Mouse (Mus musculus) midbrain, embryonic 16.5 days (tissue): ENCODE measurements around the gene Slc29a1. TPM values are rescaled to one million over a fixed set of nuclear protein-coding genes. Genes with fewer than 3 reads are reported as not detected.

Source experiments
- ATAC-seq: fragments of 200-750 bp; cut with Nextera tagmentation; 2 replicates; pipeline ENCODE4 v1.8.0; 2017; ENCODE audit warnings: moderate TSS enrichment
- H3K27ac ChIP-seq: fragments of 300-500 bp; sonication (generic); 2 replicates; pipeline ENCODE4 v1.5.1; 2014; ENCODE audit warnings: mild to moderate bottlenecking, low read length, mixed read lengths
- H3K27me3 ChIP-seq: fragments of 300-500 bp; sonication (generic); 2 replicates; pipeline ENCODE4 v1.6.1; 2014; ENCODE audit warnings: low read depth, low read length, mixed read lengths; ENCODE audit not compliant: control insufficient read depth, insufficient read depth
- H3K36me3 ChIP-seq: fragments of 300-500 bp; sonication (generic); 2 replicates; pipeline ENCODE4 v1.6.1; 2014; ENCODE audit warnings: mild to moderate bottlenecking, low read length, moderate library complexity, mixed read lengths; ENCODE audit not compliant: control insufficient read depth, insufficient read depth
- H3K4me1 ChIP-seq: fragments of 300-500 bp; sonication (generic); 2 replicates; pipeline ENCODE4 v1.6.1; 2014; ENCODE audit warnings: mild to moderate bottlenecking, low read length, mixed read lengths; ENCODE audit not compliant: control insufficient read depth, insufficient read depth
- H3K4me2 ChIP-seq: fragments of 300-500 bp; sonication (generic); 2 replicates; pipeline ENCODE4 v1.6.1; 2014; ENCODE audit warnings: mild to moderate bottlenecking, low read length, mixed read lengths
- H3K4me3 ChIP-seq: fragments of 300-500 bp; sonication (generic); 2 replicates; pipeline ENCODE4 v1.5.1; 2014; ENCODE audit warnings: low read depth, mild to moderate bottlenecking, low read length, moderate library complexity, mixed read lengths
- H3K9ac ChIP-seq: fragments of 300-500 bp; sonication (generic); 2 replicates; pipeline ENCODE4 v1.6.1; 2014; ENCODE audit warnings: low read depth, low read length, mixed read lengths
- H3K9me3 ChIP-seq: fragments of 300-500 bp; sonication (generic); replicated peaks from 2 replicates; pipeline ENCODE4 v1.6.1; 2014; ENCODE audit warnings: mild to moderate bottlenecking, low read length, mixed read lengths; ENCODE audit not compliant: control insufficient read depth, poor library complexity, severe bottlenecking
- WGBS: fragments of 180-500 bp; shearing (Covaris S2); extraction: QIAGEN DNeasy Blood & Tissue Kit; methylation state at CpG from one replicate; pipeline ENCODE4 v1.1.7; 2014; 5-methylcytosine and 5-hydroxymethylcytosine counted together
- polyA plus RNA-seq: library from polyadenylated mRNA; unstranded; fragments of >200 nt; fragmentation: Nextera tagmentation; extraction: Ambion mirVana; gene quantifications from 2 replicates; pipeline ENCODE4 v1.2.1, GENCODE M21; 2015

The Slc29a1 gene
- polyA plus RNA-seq, 1 experiment from 2014 or later: 37.8 TPM

DNA sequence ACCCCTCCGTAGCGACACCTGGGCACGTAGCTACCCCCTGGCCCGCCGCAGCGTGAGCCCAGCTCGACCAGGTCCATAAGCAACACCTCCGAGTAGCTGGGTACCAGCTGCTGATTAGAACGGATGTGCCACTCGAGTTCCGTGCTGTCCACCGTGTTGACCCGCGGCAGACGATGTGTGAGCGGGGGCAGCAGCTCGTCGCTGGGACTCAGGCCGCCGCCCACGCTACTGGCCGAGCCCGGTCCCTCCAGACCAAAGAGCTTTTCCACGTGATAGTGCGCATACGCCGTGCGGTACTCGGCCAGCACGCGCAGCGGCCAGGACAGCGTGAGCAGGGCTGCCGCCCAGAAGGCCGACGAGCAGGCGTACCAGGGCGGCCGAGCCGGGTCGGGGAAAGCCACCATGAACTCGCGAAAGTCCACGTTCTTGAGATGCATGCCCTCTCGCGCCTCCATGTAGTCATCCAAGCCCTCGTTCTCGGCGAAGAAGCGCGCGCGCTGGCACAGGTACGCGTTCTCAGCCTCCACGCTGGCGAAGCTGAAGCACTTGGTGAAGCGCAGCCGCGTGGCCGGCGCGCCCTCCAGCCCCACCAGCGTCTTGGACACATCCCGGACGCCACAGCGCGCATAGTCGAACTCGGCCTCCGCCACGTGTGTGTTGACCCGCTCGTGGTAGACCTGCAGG lies 54.0 kb downstream of the Slc29a1 start:
- H3K4me3 ChIP-seq: 0 out of 2 replicates have a peak overlapping the region, but pooled peaks have one; percentile 3
- peaks cover 20% of the 10 kb centered on the region for H3K36me3 ChIP-seq
- H3K9me3 ChIP-seq: no peaks in the 10 kb centered on the region
- peaks cover 8% of the 10 kb centered on the region for H3K27me3 ChIP-seq
- H3K4me1 ChIP-seq: peaks cover 32% of the 10 kb centered on the region
- WGBS: 12% methylated on average over 74 of the region's 74 CpGs
- ATAC-seq: no peak
- H3K27ac ChIP-seq: no peak overlapping the region
- peak overlapping the region; percentile 14; the same call in 1 of the 2 replicates for H3K4me2 ChIP-seq
- H3K9ac ChIP-seq: peak overlapping the region; percentile 44; the same call in 1 of the 2 replicates

DNA sequence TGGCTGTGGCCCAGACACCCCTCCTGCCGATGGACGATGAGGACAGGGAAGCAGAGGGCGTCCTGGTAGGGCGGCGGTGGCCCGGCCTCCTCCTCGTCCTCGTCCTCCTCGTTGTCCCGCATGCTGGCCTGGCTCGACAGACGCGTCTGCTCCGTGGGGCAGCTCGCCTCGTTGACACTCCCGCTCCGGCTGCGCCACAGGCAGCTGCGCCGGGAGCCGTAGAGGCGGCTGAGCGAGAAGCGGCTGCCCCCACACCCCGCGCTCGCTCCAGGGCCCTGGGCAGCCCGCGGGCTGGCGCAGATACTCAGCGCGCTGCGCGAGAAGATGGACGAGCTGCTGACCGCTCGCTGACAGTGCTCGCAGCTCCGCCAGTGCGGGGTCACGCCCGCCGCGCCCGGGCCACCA lies 54.5 kb downstream of the Slc29a1 start:
- ATAC-seq: no peak
- Histone ChIP-seq H3K27ac (no peak overlapping the region), H3K4me3 (no peak overlapping the region), H3K9ac (peak overlapping the region; percentile 44; the same call in 1 of the 2 replicates), H3K4me1 (peaks cover 26% of the 10 kb centered on the region), H3K4me2 (peak overlapping the region; percentile 14; the same call in 1 of the 2 replicates), H3K27me3 (peaks cover 8% of the 10 kb centered on the region), H3K36me3 (peaks cover 20% of the 10 kb centered on the region), H3K9me3 (no peaks in the 10 kb centered on the region)
- 6% methylated on average over 41 of the region's 46 CpGs for WGBS

DNA sequence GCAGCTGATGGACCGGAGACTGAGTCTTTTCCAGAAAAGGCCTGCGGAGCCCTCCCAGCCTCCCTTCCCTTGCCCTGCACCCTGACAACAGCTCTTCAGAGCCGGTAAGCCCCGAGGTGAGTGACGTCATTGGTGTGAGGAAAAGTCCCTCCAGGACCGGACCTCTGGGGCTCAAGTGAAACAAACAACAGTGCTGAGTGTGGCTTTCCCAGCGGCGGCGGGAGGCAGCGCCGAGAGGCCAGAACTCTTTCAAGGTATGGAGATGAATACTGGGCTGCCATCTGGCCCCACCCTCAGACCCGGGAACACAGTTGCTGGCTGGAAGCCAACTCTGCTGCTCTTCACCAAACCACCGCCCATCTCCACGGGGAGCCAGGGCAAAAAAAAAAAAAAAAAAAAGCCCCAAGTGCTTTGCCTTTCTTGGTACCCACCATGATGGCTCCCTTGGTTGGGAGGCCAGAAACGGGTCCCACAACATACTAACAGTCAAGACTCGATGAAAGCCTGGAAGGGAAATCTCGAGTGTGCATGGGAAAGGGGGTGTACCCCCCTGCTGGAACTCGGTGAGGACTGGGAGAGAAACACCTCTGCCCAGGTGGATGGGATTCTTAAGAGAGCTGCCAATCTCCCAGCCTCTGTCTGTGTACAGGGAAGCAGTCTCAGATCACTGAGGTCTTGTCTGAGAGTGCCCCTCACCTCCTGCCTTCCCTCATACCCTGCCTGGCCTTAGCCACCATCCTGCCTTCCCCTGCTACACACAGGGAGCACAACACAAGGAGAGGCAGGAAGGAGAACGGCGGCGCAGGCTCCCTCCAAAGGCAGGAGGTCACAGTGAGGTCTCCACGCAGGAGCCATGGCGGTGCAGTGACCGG lies 55.2 kb downstream of the Slc29a1 start:
- H3K27ac ChIP-seq: no peak overlapping the region
- H3K4me1 ChIP-seq: peaks cover 26% of the 10 kb centered on the region
- H3K4me3 ChIP-seq: no peak overlapping the region
- WGBS: 11% methylated on average over 23 of the region's 24 CpGs
- H3K4me2 ChIP-seq: peak overlapping the region; percentile 14; the same call in 1 of the 2 replicates
- no peak for ATAC-seq
- no peaks in the 10 kb centered on the region for H3K9me3 ChIP-seq
- peak overlapping the region; percentile 44; the same call in 1 of the 2 replicates for H3K9ac ChIP-seq
- H3K27me3 ChIP-seq: peaks cover 11% of the 10 kb centered on the region
- peaks cover 20% of the 10 kb centered on the region for H3K36me3 ChIP-seq

DNA sequence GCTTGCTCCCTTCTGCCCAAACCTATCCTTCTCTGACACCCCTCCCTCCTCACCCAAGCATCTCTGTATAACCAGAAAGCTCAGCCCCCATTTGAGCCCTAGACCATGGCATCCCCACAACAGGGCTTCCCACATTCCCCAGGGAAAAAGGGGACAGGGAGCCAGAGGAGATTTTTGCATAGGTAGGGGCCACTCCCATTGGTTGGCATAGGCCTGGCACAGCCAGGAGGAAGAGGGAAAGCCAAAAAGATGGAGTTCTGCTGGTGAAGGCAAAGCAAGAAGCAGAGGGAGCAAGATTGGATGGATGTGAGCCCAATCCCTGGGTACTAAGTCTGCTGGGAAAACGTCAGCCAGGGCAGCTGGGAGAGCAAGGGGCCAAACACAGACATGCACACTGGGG lies 56.3 kb downstream of the Slc29a1 start:
- no peak for ATAC-seq
- no peaks in the 10 kb centered on the region for H3K9me3 ChIP-seq

DNA sequence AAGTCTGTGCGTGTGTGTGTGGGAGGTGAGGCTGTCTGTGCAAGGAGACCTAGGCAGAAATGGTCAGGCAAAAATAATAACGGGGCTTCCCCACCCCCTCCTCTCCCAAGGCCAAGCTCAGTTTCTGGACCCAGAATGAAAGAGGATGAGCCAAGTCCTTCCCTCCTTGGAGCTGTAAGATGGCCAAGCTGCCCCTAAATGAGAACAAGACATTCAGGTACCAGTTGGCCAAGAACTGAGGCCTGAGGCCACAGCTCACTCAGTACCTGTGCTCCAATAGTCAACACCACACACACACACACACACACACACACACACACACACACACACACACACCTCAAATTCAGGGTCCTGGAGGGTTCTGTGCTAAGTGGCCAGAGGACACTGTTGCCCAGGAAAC lies 56.7 kb downstream of the Slc29a1 start:
- peaks cover 19% of the 10 kb centered on the region for H3K4me1 ChIP-seq
- H3K4me3 ChIP-seq: no peak overlapping the region
- 85% methylated on average over 2 of the region's 2 CpGs for WGBS
- no peaks in the 10 kb centered on the region for H3K9me3 ChIP-seq
- no peak for ATAC-seq
- H3K27ac ChIP-seq: no peak overlapping the region
- peaks cover 11% of the 10 kb centered on the region for H3K27me3 ChIP-seq
- H3K4me2 ChIP-seq: no peak overlapping the region
- H3K36me3 ChIP-seq: peaks cover 20% of the 10 kb centered on the region
- H3K9ac ChIP-seq: no peak overlapping the region

More for the DNA sequence above, 56.3 kb downstream of the Slc29a1 start:
- Histone ChIP-seq H3K4me3 (no peak overlapping the region), H3K4me1 (peaks cover 23% of the 10 kb centered on the region), H3K27ac (no peak overlapping the region), H3K9ac (no peak overlapping the region), H3K4me2 (no peak overlapping the region), H3K36me3 (peaks cover 20% of the 10 kb centered on the region), H3K27me3 (peaks cover 11% of the 10 kb centered on the region)
- WGBS: 37% methylated on average over 1 of the region's 1 CpGs

DNA sequence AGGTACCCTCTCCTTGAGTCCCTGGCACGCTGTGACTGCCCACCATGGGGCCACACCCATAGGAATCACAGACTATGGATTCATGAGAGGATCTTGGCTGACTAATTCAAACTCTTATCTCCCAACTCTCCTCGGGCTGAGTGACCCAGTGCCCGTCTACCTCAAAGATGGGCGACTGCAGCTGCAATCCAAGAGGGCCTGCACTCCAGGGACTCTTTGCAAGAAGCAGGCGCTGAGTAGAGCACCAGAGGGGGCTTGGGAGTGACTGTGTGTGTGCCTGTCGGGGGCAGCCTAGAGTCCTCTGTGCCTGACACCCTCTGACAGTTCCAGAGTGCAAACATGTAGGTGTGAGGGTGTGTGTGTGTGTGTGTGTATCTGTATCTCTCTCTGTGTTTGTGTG lies 57.3 kb downstream of the Slc29a1 start:
- no peak overlapping the region for H3K4me3 ChIP-seq
- H3K27me3 ChIP-seq: peaks cover 11% of the 10 kb centered on the region
- no peak for ATAC-seq
- H3K9me3 ChIP-seq: no peaks in the 10 kb centered on the region
- WGBS: 31% methylated on average over 6 of the region's 6 CpGs
- H3K4me1 ChIP-seq: peaks cover 13% of the 10 kb centered on the region
- H3K27ac ChIP-seq: no peak overlapping the region
- H3K36me3 ChIP-seq: peaks cover 20% of the 10 kb centered on the region
- H3K4me2 ChIP-seq: no peak overlapping the region
- no peak overlapping the region for H3K9ac ChIP-seq

DNA sequence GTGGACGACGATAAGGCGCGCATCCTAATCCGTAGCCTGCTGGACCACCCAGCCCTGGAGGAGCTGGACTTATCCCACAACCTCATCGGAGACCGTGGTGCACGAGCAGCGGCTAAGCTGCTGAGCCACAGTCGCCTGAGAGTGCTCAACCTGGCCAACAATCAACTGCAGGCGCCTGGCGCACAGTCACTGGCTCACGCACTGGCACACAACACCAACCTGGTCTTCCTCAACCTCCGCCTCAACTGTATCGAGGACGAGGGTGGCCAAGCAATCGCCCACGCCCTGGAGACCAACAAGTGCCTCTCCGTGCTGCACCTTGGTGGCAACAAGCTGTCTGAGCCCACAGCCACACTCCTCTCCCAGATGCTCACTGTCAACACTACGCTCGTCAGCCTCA lies 59.7 kb downstream of the Slc29a1 start:
- WGBS: 81% methylated on average over 21 of the region's 21 CpGs
- peaks cover 3% of the 10 kb centered on the region for H3K27me3 ChIP-seq
- no peak for ATAC-seq

DNA sequence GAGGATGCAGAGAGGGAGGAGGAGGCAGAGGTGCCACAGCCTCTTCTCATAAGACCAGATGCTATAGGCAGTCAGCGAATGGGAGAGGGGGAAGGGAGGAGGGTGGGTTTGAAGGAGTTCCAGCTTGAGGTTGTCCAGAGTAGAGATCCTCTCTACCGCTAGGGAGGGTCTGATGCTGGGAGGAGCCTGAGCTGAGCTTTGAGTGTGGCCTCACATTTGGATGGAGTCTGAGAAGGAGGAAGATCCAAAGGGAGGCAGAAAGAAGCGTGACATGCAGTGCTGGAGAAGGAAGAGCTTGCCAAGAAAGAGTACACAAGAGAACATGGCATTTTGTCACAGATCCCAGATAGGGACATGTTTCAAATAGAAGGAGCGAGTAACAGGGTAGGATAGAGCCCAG lies 61.0 kb downstream of the Slc29a1 start:
- H3K9me3 ChIP-seq: no peaks in the 10 kb centered on the region
- ATAC-seq: no peak
- no peaks in the 10 kb centered on the region for H3K4me1 ChIP-seq
- H3K27ac ChIP-seq: no peak overlapping the region
- no peak overlapping the region for H3K4me3 ChIP-seq
- no peak overlapping the region for H3K9ac ChIP-seq
- 71% methylated on average over 4 of the region's 4 CpGs for WGBS
- no peaks in the 10 kb centered on the region for H3K36me3 ChIP-seq
- peaks cover 3% of the 10 kb centered on the region for H3K27me3 ChIP-seq
- H3K4me2 ChIP-seq: no peak overlapping the region

More for the DNA sequence above, 59.7 kb downstream of the Slc29a1 start:
- Histone ChIP-seq H3K9me3 (no peaks in the 10 kb centered on the region), H3K9ac (no peak overlapping the region), H3K27ac (no peak overlapping the region), H3K36me3 (peaks cover 5% of the 10 kb centered on the region), H3K4me2 (no peak overlapping the region), H3K4me1 (peaks cover 2% of the 10 kb centered on the region; the same call in 1 of the 2 replicates), H3K4me3 (no peak overlapping the region)

DNA sequence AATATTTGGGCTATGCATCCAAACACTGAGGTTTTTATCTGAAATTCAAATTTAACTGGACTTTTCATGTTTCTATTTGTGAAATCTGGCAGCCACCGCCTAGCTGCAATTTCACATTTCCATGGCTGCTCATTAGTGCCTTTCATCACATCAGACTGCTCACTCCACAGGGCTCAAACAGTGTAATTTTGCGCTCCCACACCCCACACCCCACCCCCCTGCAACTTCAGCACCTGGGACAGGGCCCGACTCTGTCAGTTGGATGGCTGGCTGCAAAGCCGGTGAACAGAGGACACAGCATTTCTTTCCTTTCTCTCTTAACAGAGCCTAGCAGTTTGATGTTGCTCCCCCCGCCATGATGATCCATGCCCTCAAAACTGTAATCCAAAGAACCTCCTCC lies 63.1 kb downstream of the Slc29a1 start:
- Histone ChIP-seq H3K9me3 (no peaks in the 10 kb centered on the region), H3K27ac (no peak overlapping the region), H3K27me3 (peaks cover 3% of the 10 kb centered on the region), H3K36me3 (no peaks in the 10 kb centered on the region), H3K4me2 (no peak overlapping the region), H3K4me1 (no peaks in the 10 kb centered on the region), H3K4me3 (no peak overlapping the region), H3K9ac (no peak overlapping the region)
- 11% methylated on average over 5 of the region's 5 CpGs for WGBS
- no peak for ATAC-seq
